Mouse (Mus musculus) thymus, postnatal 14 days (tissue): Measurements from ENCODE around the gene Catsperg1.
"Not testable (repeated sequence)": the region's sequence is repeated elsewhere in the genome, so short reads cannot be mapped to it uniquely, and the experiment has no call there.

ENCODE experiments used
- DNase-seq: peaks from one replicate; pipeline ENCODE4 v3.0.0; 2021

Catsperg1 gene

GRCm38 (mm10) chr7:29169231-29170065, 44.4 kb downstream of the Catsperg1 start:
- DNase-seq, result peak; percentile 38

- DNase-seq, result no peak
Observed at GRCm38 (mm10) chr7:29168791-29169230, 45.0 kb downstream of the Catsperg1 start.

- no peak for DNase-seq
Observed at GRCm38 (mm10) chr7:29168121-29168695, 45.6 kb downstream of the Catsperg1 start.

GRCm38 (mm10) chr7:29167656-29168055, 46.2 kb downstream of the Catsperg1 start:
- DNase-seq, result no peak

GRCm38 (mm10) chr7:29162750-29163525, 50.9 kb downstream of the Catsperg1 start:
- DNase-seq, result peak; percentile 58

- DNase-seq, result no peak
Observed at GRCm38 (mm10) chr7:29162294-29162693, 51.5 kb downstream of the Catsperg1 start.

- no peak for DNase-seq
Observed at GRCm38 (mm10) chr7:29158264-29158663, 55.6 kb downstream of the Catsperg1 start.

GRCm38 (mm10) chr7:29155838-29156782, 57.7 kb downstream of the Catsperg1 start, which contains the start of gene Fam98c:
Gene Fam98c (minus strand): TSS chr7:29156234.
- peak; percentile 90 for DNase-seq

- DNase-seq, result peak; percentile 90
Observed at GRCm38 (mm10) chr7:29155196-29155837, 58.5 kb downstream of the Catsperg1 start.

GRCm38 (mm10) chr7:29154018-29154720, 59.7 kb downstream of the Catsperg1 start:
- peak; percentile 53 for DNase-seq

- DNase-seq, result peak; percentile 58
Observed at GRCm38 (mm10) chr7:29151486-29151885, 62.3 kb downstream of the Catsperg1 start.

- DNase-seq, result no peak
Observed at GRCm38 (mm10) chr7:29148771-29149170, 65.1 kb downstream of the Catsperg1 start.

- DNase-seq, result no peak
Observed at GRCm38 (mm10) chr7:29146625-29147367, 67.0 kb downstream of the Catsperg1 start.

- DNase-seq, result no peak
Observed at GRCm38 (mm10) chr7:29144006-29144405, 69.8 kb downstream of the Catsperg1 start.

GRCm38 (mm10) chr7:29141416-29141815, 72.4 kb downstream of the Catsperg1 start:
- peak; percentile 74 for DNase-seq

GRCm38 (mm10) chr7:29139237-29139636, 74.6 kb downstream of the Catsperg1 start:
- not testable (repeated sequence) for DNase-seq

- no peak for DNase-seq
Observed at GRCm38 (mm10) chr7:29137429-29137828, 76.4 kb downstream of the Catsperg1 start.

- peak; percentile 94 for DNase-seq
Observed at GRCm38 (mm10) chr7:29134693-29135386, 79.0 kb downstream of the Catsperg1 start, which contains the start of gene Rasgrp4. Gene Rasgrp4 (plus strand): TSS chr7:29134851.

- no peak for DNase-seq
Observed at GRCm38 (mm10) chr7:29134230-29134629, 79.6 kb downstream of the Catsperg1 start.
